Mouse (Mus musculus) Patski (cell line): ENCODE data around the gene BC030870. TPM values are rescaled to one million over a fixed set of nuclear protein-coding genes. Genes with fewer than 3 reads are reported as not detected.

Source experiments
- ATAC-seq: fragments of 100-300 bp; one replicate; pipeline ENCODE4 v1.8.0; 2021
- CTCF ChIA-PET: fragments of 350-600 bp; sonication (Branson Sonifier 250); formaldehyde crosslinking; loops from one replicate; lab custom pipeline; 2022; ENCODE audit warnings: inconsistent platforms; lab: Charles Lee
- POLR2A ChIA-PET: fragments of 350-600 bp; sonication (Branson Sonifier 250); formaldehyde crosslinking; loops from one replicate; lab custom pipeline; 2022; ENCODE audit warnings: antibody characterized with exemption, inconsistent platforms; lab: Charles Lee
- DNase-seq: peaks from one replicate; pipeline ENCODE4 v3.0.0-alpha.2; 2011; ENCODE audit warnings: low read depth, low spot score
- H3K27me3 ChIP-seq: fragments of 371-371 bp; one replicate; pipeline ENCODE4 v1.5.1; 2021
- CTCF ChIP-seq: fragments of 100-300 bp; IDR thresholded peaks from one replicate; pipeline ENCODE4 v1.5.1; 2021
- in situ Hi-C: fragments of 300-500 bp; cut with MboI; formaldehyde crosslinking; loops from 3 replicates; pipeline ENCODE4 v1.11.1; 2018; ENCODE audit warnings: low pct_unique_long_range_greater_than_20kb, mixed read lengths
- polyA plus RNA-seq: library from polyadenylated mRNA; unstranded; gene quantifications from one replicate; pipeline ENCODE4 v1.2.3, GENCODE M21; 2021

The BC030870 gene
- polyA plus RNA-seq, 1 experiment from 2014 or later = not detected

GRCm38 (mm10) chr8:65056722-65057121 is 72.6 kb downstream of the BC030870 start:
- in situ Hi-C loops = no loop called here
- no peaks in the 10 kb centered on the region for H3K27me3 ChIP-seq
- DNase-seq (no peak), ATAC-seq (no peak)
- no peak for TF ChIP-seq CTCF
- POLR2A ChIA-PET = no interaction called here
- CTCF ChIA-PET = no interaction called here

DNA sequence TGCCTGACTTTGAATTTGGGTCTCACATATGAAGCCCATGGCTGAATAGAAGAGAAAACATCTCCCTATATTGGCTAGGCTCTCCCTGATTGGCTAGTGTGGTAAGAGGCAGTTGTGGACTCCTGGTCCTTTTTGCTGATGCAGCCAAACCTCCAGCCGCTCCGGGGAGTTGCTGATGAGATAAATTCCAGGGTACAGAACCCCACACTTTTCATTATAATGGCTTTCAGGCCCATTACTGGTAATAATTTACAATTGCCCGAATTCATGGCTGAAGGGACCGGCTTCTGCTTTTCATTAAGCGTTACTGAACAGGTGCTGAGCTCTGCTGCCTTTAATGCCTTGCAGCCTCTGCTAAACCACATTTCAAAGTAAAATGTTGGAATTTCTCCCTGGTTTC is 75.4 kb downstream of the BC030870 start:
- CTCF ChIA-PET = no interaction called here
- POLR2A ChIA-PET = no interaction called here
- in situ Hi-C loops = no loop called here
- H3K27me3 ChIP-seq = no peaks in the 10 kb centered on the region
- no peak for TF ChIP-seq CTCF
- ATAC-seq = no peak
- DNase-seq = no peak

- ChIA-PET CTCF (interaction anchor here (0.8 kb wide), 1 partner anchor 14 kb away, joined by 3 read pairs; no protein-coding TSS in a partner anchor), POLR2A (no interaction called here)
- no peak for TF ChIP-seq CTCF
- ATAC-seq = no peak
- H3K27me3 ChIP-seq = no peaks in the 10 kb centered on the region
- no peak for DNase-seq
- in situ Hi-C loops = no loop called here
Observed at GRCm38 (mm10) chr8:65053554-65053953, 75.8 kb downstream of the BC030870 start.

GRCm38 (mm10) chr8:65047801-65048200 is 81.6 kb downstream of the BC030870 start:
- ChIA-PET CTCF (no interaction called here), POLR2A (no interaction called here)
- TF ChIP-seq CTCF = no peak
- DNase-seq = no peak
- in situ Hi-C loops = no loop called here
- no peak for ATAC-seq
- H3K27me3 ChIP-seq = no peaks in the 10 kb centered on the region

DNA sequence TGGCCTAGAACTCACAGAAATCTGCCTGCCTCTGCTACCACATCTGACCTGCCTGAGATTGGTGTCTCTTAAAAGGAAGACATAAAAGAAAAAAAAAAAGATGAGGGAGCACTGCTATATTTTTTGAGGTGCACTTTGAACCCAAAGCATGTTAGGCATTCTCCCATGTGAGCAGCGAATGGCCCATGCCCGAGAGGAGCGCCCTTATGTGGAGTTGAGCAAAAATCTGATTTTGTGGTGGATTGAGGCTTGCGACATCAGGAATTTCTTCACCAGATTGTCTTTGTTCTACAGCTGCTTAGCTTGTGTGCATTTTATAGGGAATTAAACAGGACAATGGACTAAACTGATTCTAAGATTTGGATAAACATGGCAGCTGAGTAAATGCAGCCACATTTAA is 82.2 kb downstream of the BC030870 start:
- H3K27me3 ChIP-seq = no peaks in the 10 kb centered on the region
- DNase-seq = no peak
- CTCF ChIA-PET = no interaction called here
- TF ChIP-seq CTCF = no peak
- POLR2A ChIA-PET = no interaction called here
- in situ Hi-C loops = no loop called here
- ATAC-seq = no peak

DNA sequence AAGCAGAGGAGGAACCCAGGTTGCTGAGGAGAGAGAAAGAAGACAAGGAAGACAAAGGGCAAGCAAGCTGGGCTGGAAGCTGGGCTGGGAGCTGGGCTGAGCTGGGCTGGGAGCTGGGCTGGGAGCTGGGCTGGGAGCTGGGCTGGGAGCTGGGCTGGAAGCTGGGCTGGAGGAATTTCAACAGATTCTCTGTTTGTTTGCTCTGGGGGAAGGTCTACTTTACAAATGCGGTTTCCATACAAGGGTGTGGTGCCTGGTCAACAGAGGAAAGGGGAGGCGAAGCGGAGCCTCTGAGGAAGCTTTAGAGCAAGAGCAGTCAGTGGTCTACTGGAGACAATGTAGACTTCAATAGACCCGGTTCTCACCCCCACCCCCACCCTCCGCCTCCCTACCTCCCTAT is 82.8 kb downstream of the BC030870 start:
- DNase-seq (no peak), ATAC-seq (no peak)
- POLR2A ChIA-PET = no interaction called here
- TF ChIP-seq CTCF = no peak
- no peaks in the 10 kb centered on the region for H3K27me3 ChIP-seq
- in situ Hi-C loops = no loop called here
- CTCF ChIA-PET = interaction anchor here (1.1 kb wide), 1 partner anchor 24 kb away, joined by 3 read pairs; no protein-coding TSS in a partner anchor

- ChIA-PET CTCF (interaction anchor here (0.9 kb wide), 1 partner anchor 310 kb away, joined by 3 read pairs; no protein-coding TSS in a partner anchor), POLR2A (no interaction called here)
- ATAC-seq = peak; percentile 67
- no peaks in the 10 kb centered on the region for H3K27me3 ChIP-seq
- TF ChIP-seq CTCF = no peak
- in situ Hi-C loops = no loop called here
- DNase-seq = no peak
Observed at GRCm38 (mm10) chr8:65037117-65037533, 92.2 kb downstream of the BC030870 start, which contains the start of gene Apela. TSS of gene Apela (minus strand) at chr8:65037336.

Other genes starting within 250 kb of the BC030870 start
- gene Tmem192, start 182.4 kb downstream of the BC030870 start, polyA plus RNA-seq = 57.9 TPM
- 0.15 TPM for gene Trim75, start 141.7 kb downstream of the BC030870 start, polyA plus RNA-seq
- gene Trim61, start 111.0 kb downstream of the BC030870 start, polyA plus RNA-seq = 1.8 TPM
- 0.35 TPM for gene Trim60, start 111.0 kb downstream of the BC030870 start, polyA plus RNA-seq
- 59.2 TPM for gene Apela, start 92.2 kb downstream of the BC030870 start, polyA plus RNA-seq
- gene Gm10663, start 54.5 kb downstream of the BC030870 start, polyA plus RNA-seq = not detected